Mouse (Mus musculus) limb, embryonic 10.5 days (tissue): Measurements from ENCODE around the gene Krtap12-1. TPM values are rescaled to one million over a fixed set of nuclear protein-coding genes. Genes with fewer than 3 reads are reported as not detected.
"Not testable (repeated sequence)": the region's sequence is repeated elsewhere in the genome, so short reads cannot be mapped to it uniquely, and the experiment has no call there.

ENCODE experiments used
- DNase-seq: peaks from one replicate; pipeline ENCODE4 v3.0.0-alpha.2; 2017; ENCODE audit warnings: low spot score
- H3K27ac ChIP-seq: fragments of 300-500 bp; sonication (generic); 2 replicates; pipeline ENCODE4 v1.5.1; 2016; ENCODE audit warnings: mild to moderate bottlenecking
- H3K27me3 ChIP-seq: fragments of 300-500 bp; sonication (generic); 2 replicates; pipeline ENCODE4 v1.6.1; 2016; ENCODE audit warnings: low read depth, mild to moderate bottlenecking; ENCODE audit not compliant: poor library complexity, severe bottlenecking
- H3K36me3 ChIP-seq: fragments of 300-500 bp; sonication (generic); 2 replicates; pipeline ENCODE4 v1.6.1; 2016; ENCODE audit warnings: mild to moderate bottlenecking, moderate library complexity
- H3K4me1 ChIP-seq: fragments of 300-500 bp; sonication (generic); 2 replicates; pipeline ENCODE4 v1.6.1; 2016
- H3K4me3 ChIP-seq: fragments of 300-500 bp; sonication (generic); 2 replicates; pipeline ENCODE4 v1.5.1; 2016; ENCODE audit warnings: mild to moderate bottlenecking, moderate library complexity
- H3K9me3 ChIP-seq: fragments of 300-500 bp; sonication (generic); replicated peaks from 2 replicates; pipeline ENCODE4 v1.6.1; 2016; ENCODE audit warnings: mild to moderate bottlenecking
- WGBS: fragments of 180-500 bp; shearing (Covaris S2); methylation state at CpG from one replicate; pipeline ENCODE4 v1.1.7; 2016; 5-methylcytosine and 5-hydroxymethylcytosine counted together
- polyA plus RNA-seq: library from polyadenylated mRNA; unstranded; fragments of >200 nt; fragmentation: Nextera tagmentation; extraction: Ambion mirVana; gene quantifications from 2 replicates; pipeline ENCODE4 v1.2.1, GENCODE M21; 2016

Krtap12-1 gene
- not detected in 2 replicates for polyA plus RNA-seq

DNA sequence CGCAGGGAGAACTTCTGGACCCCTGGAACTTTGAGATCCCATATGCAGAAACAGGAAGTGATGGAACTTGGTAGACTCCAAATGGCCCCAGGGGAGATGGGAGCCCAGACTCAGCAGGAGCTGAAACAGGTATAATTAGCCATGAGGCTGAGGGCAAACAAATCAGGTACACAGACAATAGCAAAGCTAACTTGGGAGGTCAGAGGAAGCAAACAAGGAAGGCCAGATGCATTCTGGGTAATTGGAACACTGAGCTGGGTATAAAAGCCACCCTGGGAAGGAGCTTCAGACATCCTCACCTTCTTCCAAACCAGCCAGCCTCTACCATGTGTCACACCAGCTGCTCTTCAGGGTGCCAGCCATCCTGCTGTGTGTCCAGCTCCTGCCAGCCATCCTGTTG, at the start of gene Krtap12-1:
Gene Krtap12-1 (plus strand): TSS at position 301 of the 400 bp plus-strand sequence.
- DNase-seq, H3K27me3 ChIP-seq, H3K4me3 ChIP-seq, H3K27ac ChIP-seq, H3K36me3 ChIP-seq, H3K9me3 ChIP-seq, H3K4me1 ChIP-seq: not testable (repeated sequence)
- 83% methylated on average over 1 of the region's 1 CpGs for WGBS

DNA sequence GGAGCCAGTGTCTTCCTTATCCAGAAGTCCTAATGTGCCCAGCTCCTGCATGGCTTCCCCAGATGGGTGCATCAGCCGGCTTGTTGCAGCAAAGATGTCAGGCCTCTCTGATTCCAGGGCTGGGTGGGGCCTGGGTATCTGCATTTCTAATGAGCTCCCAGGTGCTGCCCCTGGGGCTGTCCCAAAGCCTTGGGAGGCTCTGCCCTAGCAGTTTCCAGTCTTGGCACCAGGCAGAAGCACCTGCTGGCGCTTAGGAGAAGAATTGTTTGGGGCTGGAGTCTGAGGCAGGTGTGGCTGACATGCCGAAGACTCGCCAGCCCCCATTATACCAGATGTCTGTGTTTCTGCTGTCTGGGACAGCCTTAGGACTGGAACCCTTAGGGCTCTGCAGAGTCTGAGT, 49.7 kb upstream of the Krtap12-1 start:
- no peak for DNase-seq
- Histone ChIP-seq H3K36me3 (no peaks in the 10 kb centered on the region), H3K27me3 (peaks cover 15% of the 10 kb centered on the region), H3K4me1 (peaks cover 15% of the 10 kb centered on the region), H3K9me3 (no peaks in the 10 kb centered on the region), H3K27ac (no peak overlapping the region), H3K4me3 (no peak overlapping the region)
- WGBS, result 76% methylated on average over 4 of the region's 4 CpGs

DNA sequence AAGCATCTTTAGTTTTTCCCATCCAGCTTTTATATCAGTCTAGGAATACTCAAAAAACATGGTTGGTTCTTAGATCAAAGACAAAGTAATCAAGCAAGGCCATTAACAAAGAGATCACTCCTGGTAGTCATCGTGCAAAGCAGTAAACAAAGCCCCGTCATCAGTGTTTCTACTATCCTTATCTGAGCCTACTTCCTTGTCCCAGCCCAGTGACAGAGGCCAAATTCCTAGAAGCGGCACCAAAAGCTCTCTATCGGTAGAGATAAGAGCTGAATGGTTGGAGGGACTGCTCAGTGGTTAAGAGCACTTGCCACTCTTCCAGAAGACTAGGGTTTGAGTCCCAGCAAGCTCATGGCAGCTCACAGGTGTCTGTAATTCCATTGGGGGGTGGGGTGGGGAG, 48.9 kb upstream of the Krtap12-1 start:
- WGBS, result 60% methylated on average over 4 of the region's 4 CpGs

DNA sequence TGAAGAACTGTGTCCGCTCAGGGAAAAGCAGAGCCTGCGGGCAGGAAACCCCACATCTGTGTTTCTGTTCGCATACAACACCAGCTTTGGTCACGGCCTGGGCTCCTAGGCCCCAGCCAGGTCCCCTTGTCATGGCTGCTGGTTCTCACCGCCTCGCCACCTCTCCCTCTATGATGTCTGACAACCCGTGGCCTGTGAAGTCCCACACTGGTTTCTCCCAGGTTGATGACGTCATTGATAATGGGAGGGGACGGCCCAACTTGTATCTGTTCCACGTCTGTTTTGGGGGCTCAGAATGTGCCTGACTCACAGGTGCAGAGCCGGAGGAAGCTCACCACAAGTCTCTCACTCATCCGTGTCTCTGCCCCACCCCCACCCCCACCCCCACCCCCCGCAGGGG, 46.6 kb upstream of the Krtap12-1 start:
- Histone ChIP-seq H3K27me3 (peaks cover 42% of the 10 kb centered on the region), H3K9me3 (no peaks in the 10 kb centered on the region), H3K4me1 (peaks cover 33% of the 10 kb centered on the region), H3K27ac (no peak overlapping the region), H3K4me3 (no peak overlapping the region), H3K36me3 (no peaks in the 10 kb centered on the region)
- 61% methylated on average over 13 of the region's 13 CpGs for WGBS
- no peak for DNase-seq

More for the DNA sequence above, 48.9 kb upstream of the Krtap12-1 start:
- no peaks in the 10 kb centered on the region for H3K36me3 ChIP-seq
- no peak overlapping the region for H3K27ac ChIP-seq
- peaks cover 15% of the 10 kb centered on the region for H3K4me1 ChIP-seq
- no peaks in the 10 kb centered on the region for H3K9me3 ChIP-seq
- DNase-seq, result no peak
- no peak overlapping the region for H3K4me3 ChIP-seq
- peaks cover 20% of the 10 kb centered on the region for H3K27me3 ChIP-seq

DNA sequence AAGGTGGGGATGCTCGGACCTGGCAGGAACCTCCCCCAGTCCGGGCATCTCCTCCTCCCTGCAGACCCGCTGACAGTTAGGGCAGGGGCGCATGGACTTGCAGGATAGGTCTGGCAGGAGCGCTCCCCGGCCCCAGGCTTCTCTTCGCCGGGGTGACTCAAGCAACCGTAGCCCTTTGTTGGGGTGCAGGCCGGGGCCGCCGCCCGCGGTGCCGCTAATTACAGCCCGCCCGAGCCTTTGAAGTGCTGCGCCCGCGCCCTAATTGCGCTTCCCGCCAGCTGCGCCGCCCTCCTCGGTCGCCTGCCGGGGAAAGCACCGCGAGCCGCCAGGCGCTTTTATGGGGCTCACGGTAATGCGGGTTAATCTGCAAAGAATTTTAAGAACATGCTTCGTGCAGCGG, 42.8 kb upstream of the Krtap12-1 start:
- Histone ChIP-seq H3K4me1 (peaks cover 47% of the 10 kb centered on the region), H3K9me3 (no peaks in the 10 kb centered on the region), H3K36me3 (no peaks in the 10 kb centered on the region), H3K27ac (peak overlapping the region; percentile 78), H3K27me3 (peaks cover 53% of the 10 kb centered on the region), H3K4me3 (peak overlapping the region; percentile 54)
- DNase-seq, result peak; percentile 68
- WGBS, result under 1% methylated on average over 35 of the region's 35 CpGs

DNA sequence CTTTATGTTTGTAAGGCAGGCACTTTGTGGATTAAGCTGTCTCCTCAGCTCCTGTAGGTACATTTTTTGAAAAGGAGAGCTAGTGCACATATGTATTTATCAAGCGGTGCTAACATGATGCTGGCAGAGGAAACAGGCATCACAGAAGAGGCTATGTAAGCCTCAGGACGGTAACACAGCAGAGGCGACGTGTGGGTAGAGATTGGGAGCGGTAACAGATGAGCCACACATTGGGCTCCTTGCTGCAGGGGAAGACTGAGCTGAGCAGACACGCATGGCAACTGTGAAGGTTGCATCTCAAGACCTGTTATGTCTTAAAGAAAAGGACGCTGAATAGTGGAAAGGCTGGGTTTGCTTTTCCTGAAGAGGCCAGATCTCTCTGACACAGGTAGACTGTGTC, 37.4 kb upstream of the Krtap12-1 start:
- Histone ChIP-seq H3K4me1 (peaks cover 56% of the 10 kb centered on the region), H3K4me3 (no peak overlapping the region), H3K27me3 (peaks cover 65% of the 10 kb centered on the region), H3K27ac (no peak overlapping the region), H3K9me3 (no peaks in the 10 kb centered on the region), H3K36me3 (no peaks in the 10 kb centered on the region)
- no peak for DNase-seq
- WGBS, result 78% methylated on average over 7 of the region's 7 CpGs

DNA sequence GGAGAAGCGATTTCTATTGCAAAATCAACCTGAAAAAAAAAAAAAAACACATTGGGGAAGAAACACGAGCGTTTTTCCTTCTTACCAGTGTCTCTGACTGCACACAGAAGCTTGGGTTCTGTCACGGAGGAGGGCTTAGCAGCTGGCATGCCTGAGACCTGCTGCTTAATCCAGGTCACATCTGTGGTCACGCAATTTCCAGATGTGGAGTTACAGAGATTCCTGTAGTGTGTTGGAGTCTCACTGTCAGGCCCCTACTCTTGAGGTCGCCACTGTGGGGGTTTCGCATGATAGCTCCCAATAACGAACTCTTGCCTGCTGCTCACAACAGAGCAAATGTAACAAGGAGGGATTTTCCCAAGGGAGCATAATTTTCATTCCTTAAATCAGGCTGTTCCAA, 36.2 kb upstream of the Krtap12-1 start:
- WGBS, result 24% methylated on average over 8 of the region's 8 CpGs
- Histone ChIP-seq H3K4me1 (peaks cover 53% of the 10 kb centered on the region), H3K27ac (no peak overlapping the region), H3K9me3 (no peaks in the 10 kb centered on the region), H3K27me3 (peaks cover 65% of the 10 kb centered on the region), H3K4me3 (no peak overlapping the region), H3K36me3 (no peaks in the 10 kb centered on the region)
- no peak for DNase-seq

DNA sequence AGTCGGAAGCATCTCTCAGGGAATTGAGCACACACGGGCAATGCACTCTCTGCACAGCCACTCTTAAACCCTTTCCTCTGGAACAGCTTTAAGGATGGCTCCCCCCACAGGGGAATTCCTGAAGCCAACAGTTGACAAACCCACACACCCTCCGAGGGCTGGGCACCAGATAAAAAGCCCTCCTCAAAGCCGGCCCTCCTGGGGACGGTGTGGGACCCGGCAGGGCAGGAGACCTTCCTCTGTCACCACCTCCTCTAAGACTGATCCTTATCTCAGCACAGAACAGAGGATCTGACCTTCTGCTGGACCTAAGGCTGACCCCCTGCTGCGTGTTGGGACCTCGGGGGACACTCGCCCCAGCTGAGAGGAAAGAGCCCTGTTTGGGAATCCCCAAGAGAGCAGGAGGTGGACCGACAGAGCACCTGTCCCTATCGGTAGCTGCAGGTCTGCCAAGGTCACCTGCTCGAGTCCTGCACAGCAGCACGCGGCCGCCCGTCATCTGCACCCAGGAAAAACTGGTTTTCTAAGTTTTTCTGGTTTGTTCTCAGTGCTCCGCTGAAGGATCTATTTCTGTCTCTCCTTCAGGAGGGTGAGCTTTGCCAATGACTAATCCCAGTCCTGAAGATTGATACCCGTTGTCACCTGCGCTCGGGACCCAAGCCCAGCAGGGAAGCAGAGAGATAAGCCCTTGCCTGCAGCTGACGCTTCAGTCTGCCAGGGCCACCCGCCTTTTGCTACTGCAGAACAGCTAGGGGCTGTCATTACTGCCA, 34.3 kb upstream of the Krtap12-1 start, which contains the start of gene Tspear:
Gene Tspear (plus strand): TSS at position 675 of the 770 bp plus-strand sequence.
- DNase-seq, result no peak
- no peak within 1 kb of the TSS for H3K27ac ChIP-seq
- H3K4me1 ChIP-seq, result peaks cover 58% of the 10 kb centered on the region
- WGBS, result 2% methylated on average over 22 of the region's 22 CpGs
- H3K36me3 ChIP-seq, result no peaks in the 10 kb centered on the region
- no peak within 1 kb of the TSS for H3K4me3 ChIP-seq
- peaks cover 70% of the 10 kb centered on the region for H3K27me3 ChIP-seq
- no peaks in the 10 kb centered on the region for H3K9me3 ChIP-seq

DNA sequence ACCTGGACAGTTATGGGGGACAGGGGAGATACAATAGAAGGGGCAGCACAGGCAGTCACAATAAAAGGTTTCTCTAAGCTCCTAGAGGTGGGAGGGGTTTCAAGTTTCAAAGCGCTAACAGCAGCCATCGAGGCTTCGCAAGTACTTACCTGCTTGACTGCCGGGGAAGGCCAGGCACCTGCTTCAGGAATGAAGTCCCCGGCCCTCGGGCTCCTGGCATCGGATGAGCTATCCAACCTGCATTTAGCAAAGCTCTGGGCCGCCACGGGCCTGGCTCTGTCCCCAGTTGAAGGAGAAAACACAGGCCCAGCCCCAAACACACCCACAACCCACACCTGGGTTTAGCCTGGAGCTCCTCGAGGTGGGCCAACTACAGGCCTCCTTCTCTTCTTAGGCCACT, 33.4 kb upstream of the Krtap12-1 start:
- Histone ChIP-seq H3K4me3 (no peak overlapping the region), H3K9me3 (no peaks in the 10 kb centered on the region), H3K27ac (no peak overlapping the region), H3K36me3 (no peaks in the 10 kb centered on the region), H3K27me3 (peaks cover 70% of the 10 kb centered on the region), H3K4me1 (peaks cover 60% of the 10 kb centered on the region)
- WGBS, result 16% methylated on average over 10 of the region's 10 CpGs
- DNase-seq, result no peak

DNA sequence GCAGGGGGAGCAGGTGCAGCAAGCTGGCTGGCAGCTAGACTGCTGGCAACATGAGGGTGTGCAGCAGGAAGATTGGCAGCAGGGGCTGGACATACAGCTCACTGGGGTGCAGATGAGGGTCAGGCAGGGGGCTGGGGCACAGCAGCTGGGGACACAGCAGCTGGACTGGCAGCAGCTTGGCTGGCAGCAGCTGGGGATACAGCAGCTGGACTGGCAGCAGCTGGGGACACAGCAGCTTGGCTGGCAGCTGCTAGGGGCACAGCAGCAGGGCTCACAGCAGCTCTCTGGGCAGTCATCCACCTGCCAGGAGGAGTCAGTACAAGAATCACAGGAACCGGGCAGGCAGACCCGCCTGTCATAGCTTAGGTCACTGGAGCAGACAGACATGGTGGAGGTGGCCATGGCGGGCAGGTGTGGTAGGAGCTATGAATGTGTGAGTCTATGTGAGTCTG, 30.0 kb upstream of the Krtap12-1 start, which contains the start of gene Gm19402:
Gene Gm19402 (minus strand): TSS at position 402 of the 452 bp plus-strand sequence.
- H3K36me3 ChIP-seq, H3K27ac ChIP-seq, H3K9me3 ChIP-seq, DNase-seq, H3K4me3 ChIP-seq: not testable (repeated sequence)
- whole genome bisulfite sequencing, result 83% methylated on average over 3 of the region's 3 CpGs
- Histone ChIP-seq H3K4me1 (peaks cover 71% of the 10 kb centered on the region), H3K27me3 (peaks cover 49% of the 10 kb centered on the region)

DNA sequence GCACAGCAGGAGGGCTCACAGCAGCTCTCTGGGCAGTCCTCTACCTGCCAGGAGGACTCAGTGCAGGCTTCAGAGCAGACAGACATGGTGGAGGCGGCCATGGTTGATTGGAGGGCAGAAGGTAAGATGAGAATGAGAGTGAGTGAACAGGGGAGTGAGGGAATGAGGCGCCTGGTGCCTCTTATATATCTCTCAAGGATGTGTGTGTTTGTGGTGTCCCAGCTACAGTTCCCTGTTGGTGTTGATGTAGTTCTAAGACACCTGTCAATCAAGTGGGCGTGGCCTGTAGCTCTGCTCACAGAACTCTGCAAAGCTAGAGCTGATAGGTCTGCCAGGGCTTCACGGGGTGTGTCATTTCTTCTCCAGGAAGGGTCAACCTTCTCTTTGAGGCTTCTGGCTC, 23.3 kb upstream of the Krtap12-1 start, which contains the start of gene Gm9508:
Gene Gm9508 (minus strand): TSS at position 101 of the 400 bp plus-strand sequence.
- Histone ChIP-seq H3K9me3 (no peaks in the 10 kb centered on the region), H3K27me3 (no peaks in the 10 kb centered on the region), H3K4me1 (peaks cover 41% of the 10 kb centered on the region), H3K27ac (no peak within 1 kb of the TSS), H3K4me3 (no peak within 1 kb of the TSS), H3K36me3 (no peaks in the 10 kb centered on the region)
- WGBS, result 40% methylated on average over 4 of the region's 4 CpGs
- DNase-seq, result no peak

DNA sequence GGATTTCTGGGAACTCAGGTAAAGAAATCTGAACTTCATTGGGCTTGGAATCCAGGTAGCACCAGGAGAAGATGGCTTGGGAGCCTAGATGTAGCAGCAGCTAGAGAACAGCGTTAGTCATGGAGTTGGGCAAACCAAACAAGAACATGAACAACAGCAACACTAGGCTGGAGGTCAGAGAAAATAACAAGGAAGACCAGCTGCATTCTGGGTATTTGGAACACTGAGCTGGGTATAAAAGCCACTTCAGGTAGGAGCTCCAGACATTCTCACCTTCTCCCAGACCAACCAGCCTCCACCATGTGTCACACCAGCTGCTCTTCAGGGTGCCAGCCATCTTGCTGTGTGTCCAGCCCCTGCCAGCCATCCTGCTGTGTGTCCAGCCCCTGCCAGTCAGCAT, 14.1 kb upstream of the Krtap12-1 start, which contains the start of gene Gm10272:
Gene Gm10272 (plus strand): TSS at position 301 of the 400 bp plus-strand sequence.
- no peaks in the 10 kb centered on the region for H3K36me3 ChIP-seq
- 0 out of 2 replicates have a peak, but pooled peaks cover 7% of the 10 kb centered on the region for H3K9me3 ChIP-seq
- H3K27ac ChIP-seq, result no peak within 1 kb of the TSS
- H3K4me3 ChIP-seq, result no peak within 1 kb of the TSS
- H3K27me3 ChIP-seq, result no peaks in the 10 kb centered on the region
- no peak for DNase-seq
- 92% methylated on average over 1 of the region's 1 CpGs for WGBS
- no peaks in the 10 kb centered on the region for H3K4me1 ChIP-seq

DNA sequence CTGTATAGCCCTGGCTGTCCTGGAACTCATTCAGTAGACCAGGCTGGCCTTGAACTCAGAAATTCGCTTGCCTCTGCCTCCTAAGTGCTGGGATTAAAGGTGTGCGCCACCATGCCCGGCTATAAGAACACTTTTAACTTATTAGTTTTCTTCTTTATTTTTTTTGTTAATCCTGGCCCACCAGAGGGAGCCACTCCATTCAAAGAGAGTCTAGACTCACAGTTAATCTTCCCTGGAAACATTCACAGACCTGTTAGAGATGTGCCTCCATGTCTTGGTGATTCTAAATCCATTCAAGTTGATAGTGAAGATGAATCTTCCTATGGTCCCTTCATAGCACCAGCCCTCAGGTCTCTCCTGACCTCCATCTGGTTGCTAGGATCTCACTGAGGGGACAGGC, 10.6 kb upstream of the Krtap12-1 start:
- 0 out of 2 replicates have a peak, but pooled peaks cover 3% of the 10 kb centered on the region for H3K9me3 ChIP-seq
- 76% methylated on average over 3 of the region's 3 CpGs for WGBS
- 0 out of 2 replicates have a peak, but pooled peaks cover 2% of the 10 kb centered on the region for H3K4me1 ChIP-seq
- H3K4me3 ChIP-seq, result no peak overlapping the region
- no peaks in the 10 kb centered on the region for H3K27me3 ChIP-seq
- DNase-seq, result no peak
- H3K36me3 ChIP-seq, result no peaks in the 10 kb centered on the region
- H3K27ac ChIP-seq, result no peak overlapping the region
